Mouse (Mus musculus) lung, embryonic 14.5 days (tissue): ENCODE data around the gene Thy1. TPM values are rescaled to one million over a fixed set of nuclear protein-coding genes. Genes with fewer than 3 reads are reported as not detected.

ENCODE experiments used
- ATAC-seq: fragments of 200-750 bp; cut with Nextera tagmentation; 2 replicates; pipeline ENCODE4 v1.8.0; 2017; ENCODE audit warnings: mild to moderate bottlenecking, moderate TSS enrichment, moderate library complexity; ENCODE audit not compliant: insufficient read depth
- DNase-seq: peaks from one replicate; pipeline ENCODE4 v3.0.0-alpha.2; 2015
- H3K27ac ChIP-seq: fragments of 300-500 bp; sonication (generic); 2 replicates; pipeline ENCODE4 v1.5.1; 2014; ENCODE audit warnings: low read depth, mild to moderate bottlenecking, moderate library complexity
- H3K27me3 ChIP-seq: fragments of 300-500 bp; sonication (generic); 2 replicates; pipeline ENCODE4 v1.6.1; 2014; ENCODE audit warnings: low read length, control low read depth; ENCODE audit not compliant: insufficient read depth
- H3K36me3 ChIP-seq: fragments of 300-500 bp; sonication (generic); 2 replicates; pipeline ENCODE4 v1.6.1; 2014; ENCODE audit warnings: control low read depth; ENCODE audit not compliant: insufficient read depth
- H3K4me1 ChIP-seq: fragments of 300-500 bp; sonication (generic); 2 replicates; pipeline ENCODE4 v1.6.1; 2014; ENCODE audit warnings: antibody characterized with exemption, control low read depth; ENCODE audit not compliant: insufficient read depth
- H3K4me2 ChIP-seq: fragments of 300-500 bp; sonication (generic); 2 replicates; pipeline ENCODE4 v1.6.1; 2014; ENCODE audit warnings: mild to moderate bottlenecking
- H3K4me3 ChIP-seq: fragments of 300-500 bp; sonication (generic); 2 replicates; pipeline ENCODE4 v1.5.1; 2014; ENCODE audit warnings: low read depth, low read length
- H3K9ac ChIP-seq: fragments of 300-500 bp; sonication (generic); 2 replicates; pipeline ENCODE4 v1.6.1; 2014
- H3K9me3 ChIP-seq: fragments of 300-500 bp; sonication (generic); 2 replicates; pipeline ENCODE4 v1.6.1; 2016; ENCODE audit warnings: low read depth, low read length, control low read depth
- CTCF ChIP-seq: IDR thresholded peaks from 2 replicates; pipeline ENCODE4 v1.5.1; 2016; ENCODE audit warnings: antibody characterized with exemption, low read depth
- WGBS: fragments of 180-500 bp; shearing (Covaris S2); extraction: QIAGEN DNeasy Blood & Tissue Kit; methylation state at CpG from one replicate; pipeline ENCODE4 v1.1.7; 2014; 5-methylcytosine and 5-hydroxymethylcytosine counted together
- polyA plus RNA-seq: library from polyadenylated mRNA; unstranded; fragments of >200 nt; fragmentation: Nextera tagmentation; extraction: Ambion mirVana; gene quantifications from 2 replicates; pipeline ENCODE4 v1.2.1, GENCODE M21; 2014

The Thy1 gene
- polyA plus RNA-seq, 1 experiment from 2014 or later = 0.46 TPM

- Histone ChIP-seq H3K9ac (no peak overlapping the region), H3K27me3 (0 out of 2 replicates have a peak, but pooled peaks cover 11% of the 10 kb centered on the region), H3K27ac (no peak overlapping the region), H3K4me2 (0 out of 2 replicates have a peak overlapping the region, but pooled peaks have one; percentile 10), H3K4me3 (no peak overlapping the region), H3K9me3 (no peaks in the 10 kb centered on the region), H3K36me3 (no peaks in the 10 kb centered on the region), H3K4me1 (peaks cover 7% of the 10 kb centered on the region; the same call in 1 of the 2 replicates)
- DNase-seq (peak; percentile 80), ATAC-seq (peak; percentile 75)
- WGBS = 23% methylated on average over 16 of the region's 16 CpGs
- TF ChIP-seq CTCF = no peak
Measured at GRCm38 (mm10) chr9:44078955-44079756, 36.0 kb downstream of the Thy1 start.

DNA sequence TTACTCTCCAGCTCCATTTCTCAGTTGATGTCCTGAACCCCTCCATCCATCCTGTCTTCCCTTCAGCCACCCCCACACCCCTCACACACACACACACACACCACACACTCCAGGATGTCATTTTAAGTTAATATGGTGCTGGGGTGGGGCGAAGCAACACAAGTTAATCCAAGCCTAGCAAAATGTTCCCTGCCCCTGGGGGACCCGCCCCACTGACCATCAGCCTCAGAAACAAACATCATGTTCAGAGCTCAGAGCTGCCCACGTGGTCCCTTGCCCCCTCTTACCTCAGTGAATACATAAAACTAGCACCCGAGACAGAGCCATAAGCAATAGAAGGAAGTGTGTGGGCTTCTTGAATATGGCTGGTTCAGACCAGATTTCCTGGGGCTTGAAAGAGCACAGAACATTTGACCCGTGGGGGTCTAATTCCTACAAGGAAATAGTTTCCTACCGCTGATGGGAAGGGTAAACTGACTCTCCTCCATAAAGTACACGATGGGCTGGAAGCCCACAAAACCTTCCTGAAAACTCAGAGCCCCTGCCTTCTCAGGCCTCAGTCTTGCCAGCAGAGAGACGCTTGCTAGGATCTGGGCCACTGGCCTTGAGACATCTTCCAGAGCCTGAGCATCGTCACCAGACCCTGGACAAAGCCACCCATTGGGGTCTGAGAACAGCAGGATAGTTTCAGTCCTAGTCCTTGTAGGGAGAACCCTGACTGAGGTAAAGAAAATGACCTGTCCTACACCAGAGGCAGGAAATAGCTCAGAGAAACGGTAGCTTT is 37.0 kb downstream of the Thy1 start:
- ATAC-seq = no peak
- no peak overlapping the region for H3K9ac ChIP-seq
- no peaks in the 10 kb centered on the region for H3K9me3 ChIP-seq
- no peak for TF ChIP-seq CTCF
- H3K4me1 ChIP-seq = peaks cover 7% of the 10 kb centered on the region
- DNase-seq = no peak
- WGBS = 64% methylated on average over 10 of the region's 10 CpGs
- no peak overlapping the region for H3K4me2 ChIP-seq
- H3K36me3 ChIP-seq = no peaks in the 10 kb centered on the region
- no peak overlapping the region for H3K4me3 ChIP-seq
- 0 out of 2 replicates have a peak overlapping the region, but pooled peaks have one; percentile 8 for H3K27ac ChIP-seq
- H3K27me3 ChIP-seq = peaks cover 12% of the 10 kb centered on the region; the same call in 1 of the 2 replicates

DNA sequence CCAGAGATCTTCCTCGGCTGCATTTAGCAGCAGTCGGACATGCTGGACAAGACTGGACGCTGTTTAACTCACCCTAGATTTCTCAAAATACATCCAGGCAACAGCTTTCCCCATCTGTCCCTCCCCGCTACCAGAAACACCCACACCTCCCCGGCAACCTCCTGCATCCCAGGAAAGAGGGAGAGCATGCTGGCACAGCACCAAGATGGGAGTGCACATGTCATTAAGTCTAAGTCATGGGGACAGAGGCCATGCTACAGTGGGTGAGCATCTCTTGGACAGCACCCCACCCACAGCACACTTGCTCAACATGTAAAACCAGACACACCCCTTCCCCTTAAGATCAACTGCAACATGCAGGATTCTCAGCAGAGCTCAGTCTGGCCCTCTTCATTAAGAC is 37.8 kb downstream of the Thy1 start:
- H3K27ac ChIP-seq = no peak overlapping the region
- TF ChIP-seq CTCF = no peak
- no peak overlapping the region for H3K4me2 ChIP-seq
- ATAC-seq = no peak
- H3K9me3 ChIP-seq = no peaks in the 10 kb centered on the region
- H3K4me3 ChIP-seq = no peak overlapping the region
- H3K9ac ChIP-seq = no peak overlapping the region
- WGBS = 60% methylated on average over 5 of the region's 5 CpGs
- peaks cover 7% of the 10 kb centered on the region for H3K4me1 ChIP-seq
- H3K36me3 ChIP-seq = no peaks in the 10 kb centered on the region
- H3K27me3 ChIP-seq = peaks cover 17% of the 10 kb centered on the region; the same call in 1 of the 2 replicates
- DNase-seq = no peak

DNA sequence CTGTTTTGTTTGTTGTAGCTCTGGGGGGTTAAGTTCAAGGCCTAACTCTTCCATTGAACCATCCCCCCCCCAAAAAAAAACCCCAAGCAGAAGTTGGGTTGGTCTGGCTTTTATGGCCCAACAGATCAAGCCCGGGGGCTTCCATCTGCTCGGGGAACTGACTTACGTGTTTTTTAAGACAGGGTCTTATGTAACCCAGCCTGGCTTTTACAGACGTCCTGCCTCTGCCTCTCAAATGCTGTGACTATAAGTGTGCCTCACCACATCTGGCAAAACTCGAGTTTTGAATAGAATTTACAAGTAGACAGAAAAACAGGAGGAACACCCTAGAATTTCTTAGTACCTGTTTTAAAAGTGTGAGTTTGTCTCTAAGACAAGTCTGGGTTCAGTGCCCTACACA is 38.4 kb downstream of the Thy1 start:
- peaks cover 21% of the 10 kb centered on the region; the same call in 1 of the 2 replicates for H3K27me3 ChIP-seq
- H3K27ac ChIP-seq = no peak overlapping the region
- no peak for ATAC-seq
- no peak for TF ChIP-seq CTCF
- no peaks in the 10 kb centered on the region for H3K9me3 ChIP-seq
- peaks cover 7% of the 10 kb centered on the region for H3K4me1 ChIP-seq
- no peak overlapping the region for H3K4me2 ChIP-seq
- no peak for DNase-seq
- no peak overlapping the region for H3K4me3 ChIP-seq
- 64% methylated on average over 5 of the region's 5 CpGs for WGBS
- H3K36me3 ChIP-seq = no peaks in the 10 kb centered on the region
- no peak overlapping the region for H3K9ac ChIP-seq

GRCm38 (mm10) chr9:44082266-44082665 is 39.1 kb downstream of the Thy1 start:
- 92% methylated on average over 5 of the region's 5 CpGs for whole genome bisulfite sequencing
- H3K27me3 ChIP-seq = peaks cover 26% of the 10 kb centered on the region; the same call in 1 of the 2 replicates
- H3K4me2 ChIP-seq = no peak overlapping the region
- no peak overlapping the region for H3K9ac ChIP-seq
- H3K4me3 ChIP-seq = no peak overlapping the region
- DNase-seq = no peak
- no peaks in the 10 kb centered on the region for H3K9me3 ChIP-seq
- H3K4me1 ChIP-seq = peaks cover 7% of the 10 kb centered on the region
- no peak overlapping the region for H3K27ac ChIP-seq
- H3K36me3 ChIP-seq = no peaks in the 10 kb centered on the region
- no peak for ATAC-seq
- TF ChIP-seq CTCF = no peak

GRCm38 (mm10) chr9:44083392-44084121 is 40.4 kb downstream of the Thy1 start:
- peaks cover 13% of the 10 kb centered on the region for H3K4me1 ChIP-seq
- no peak overlapping the region for H3K27ac ChIP-seq
- no peak for TF ChIP-seq CTCF
- H3K9ac ChIP-seq = no peak overlapping the region
- 5% methylated on average over 23 of the region's 23 CpGs for WGBS
- ATAC-seq (no peak), DNase-seq (no peak)
- peak overlapping the region; percentile 59 for H3K4me3 ChIP-seq
- peak overlapping the region; percentile 100 for H3K4me2 ChIP-seq
- no peaks in the 10 kb centered on the region for H3K36me3 ChIP-seq
- peaks cover 29% of the 10 kb centered on the region; the same call in 1 of the 2 replicates for H3K27me3 ChIP-seq
- no peaks in the 10 kb centered on the region for H3K9me3 ChIP-seq
